Mouse (Mus musculus): Measurements from ENCODE around the gene Mrgprh. TPM values are rescaled to one million over a fixed set of nuclear protein-coding genes. Genes with fewer than 3 reads are reported as not detected.
"Not testable (repeated sequence)": the region's sequence is repeated elsewhere in the genome, so short reads cannot be mapped to it uniquely, and the experiment has no call there.

Mrgprh gene
- polyA plus RNA-seq, 2 experiments: 0.10 to 0.38 TPM

DNA sequence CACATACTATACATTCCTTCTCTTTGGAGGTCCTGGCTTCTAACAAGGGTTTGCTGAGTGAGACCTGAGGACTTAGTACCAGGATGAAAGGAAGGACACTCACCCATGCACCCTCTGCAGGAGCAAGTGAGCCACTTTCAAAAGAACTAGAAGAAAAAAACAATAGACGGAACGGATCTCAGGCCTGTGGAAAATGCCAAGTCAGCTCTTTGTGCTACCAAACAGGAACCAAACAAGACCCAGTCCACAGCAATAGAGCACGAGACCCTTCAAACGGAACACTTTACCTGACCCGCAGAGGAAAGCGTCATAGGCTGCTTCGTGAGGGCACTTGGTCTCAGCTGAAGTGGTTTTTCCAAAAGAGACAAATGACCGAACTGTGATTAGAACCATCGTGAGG, 16.2 kb downstream of the Mrgprh start:
- ATAC-seq (ENCODE audit: low FRiP score, low read depth) (no peak), DNase-seq (ENCODE audit: low spot score) (no peak)
- H3K4me1 ChIP-seq (ENCODE audit: control insufficient read depth, insufficient read depth, low read length): peaks cover 4% of the 10 kb centered on the region
- no peak overlapping the region for H3K9ac ChIP-seq (ENCODE audit: low read depth, low read length, severe bottlenecking)
- no peak overlapping the region for H3K4me3 ChIP-seq (replicated peaks; ENCODE audit: low read length)
- no peaks in the 10 kb centered on the region for H3K9me3 ChIP-seq (ENCODE audit: control insufficient read depth, low read length)
- peaks cover 17% of the 10 kb centered on the region for H3K36me3 ChIP-seq (ENCODE audit: control insufficient read depth, insufficient read depth, low read length)
- WGBS: 97% methylated on average over 9 of the region's 9 CpGs
- no peaks in the 10 kb centered on the region for H3K27me3 ChIP-seq (ENCODE audit: control insufficient read depth, insufficient read depth, low read length)
- H3K4me2 ChIP-seq (replicated peaks; ENCODE audit: low read depth, low read length, severe bottlenecking): no peak overlapping the region
- H3K27ac ChIP-seq (replicated peaks; ENCODE audit: low read depth, low read length): no peak overlapping the region
- TF ChIP-seq POLR2A (IDR thresholded peaks at IDR 0.05; ENCODE audit: borderline replicate concordance, extremely low read depth, insufficient read depth, insufficient read length): no peak

DNA sequence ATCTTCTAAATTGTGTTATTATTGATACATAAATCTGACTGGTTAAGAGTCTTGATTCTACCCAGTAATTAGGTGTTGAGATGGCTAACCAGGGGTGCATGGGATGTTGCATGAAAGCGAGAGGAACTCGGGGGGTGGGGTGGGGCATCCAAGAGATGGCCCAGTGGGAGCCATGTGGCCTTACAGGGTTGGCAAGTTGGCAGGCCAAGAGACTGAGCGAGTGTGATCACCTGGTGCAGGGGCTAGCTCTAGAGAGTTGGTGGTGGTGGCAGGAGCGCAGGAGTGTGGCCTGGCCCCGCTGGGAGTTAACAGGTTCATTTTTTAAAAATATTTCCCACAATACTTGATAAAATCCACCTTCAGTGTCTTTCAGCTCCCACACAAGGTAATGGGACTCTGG, 21.8 kb downstream of the Mrgprh start:
- DNase-seq (ENCODE audit: low spot score) (no peak), ATAC-seq (ENCODE audit: low FRiP score, low read depth) (no peak)
- Histone ChIP-seq H3K9me3 (ENCODE audit: control insufficient read depth, low read length) (no peaks in the 10 kb centered on the region), H3K4me1 (ENCODE audit: control insufficient read depth, insufficient read depth, low read length) (peaks cover under 1% of the 10 kb centered on the region; the same call in 1 of the 2 replicates), H3K9ac (ENCODE audit: low read depth, low read length, severe bottlenecking) (no peak overlapping the region), H3K4me3 (replicated peaks; ENCODE audit: low read length) (no peak overlapping the region), H3K27ac (replicated peaks; ENCODE audit: low read depth, low read length) (no peak overlapping the region; the same call in 1 of the 2 replicates), H3K4me2 (replicated peaks; ENCODE audit: low read depth, low read length, severe bottlenecking) (no peak overlapping the region), H3K36me3 (ENCODE audit: control insufficient read depth, insufficient read depth, low read length) (peaks cover 9% of the 10 kb centered on the region), H3K27me3 (ENCODE audit: control insufficient read depth, insufficient read depth, low read length) (no peaks in the 10 kb centered on the region)
- no peak for TF ChIP-seq POLR2A (IDR thresholded peaks at IDR 0.05; ENCODE audit: borderline replicate concordance, extremely low read depth, insufficient read depth, insufficient read length)
- 93% methylated on average over 5 of the region's 5 CpGs for WGBS

DNA sequence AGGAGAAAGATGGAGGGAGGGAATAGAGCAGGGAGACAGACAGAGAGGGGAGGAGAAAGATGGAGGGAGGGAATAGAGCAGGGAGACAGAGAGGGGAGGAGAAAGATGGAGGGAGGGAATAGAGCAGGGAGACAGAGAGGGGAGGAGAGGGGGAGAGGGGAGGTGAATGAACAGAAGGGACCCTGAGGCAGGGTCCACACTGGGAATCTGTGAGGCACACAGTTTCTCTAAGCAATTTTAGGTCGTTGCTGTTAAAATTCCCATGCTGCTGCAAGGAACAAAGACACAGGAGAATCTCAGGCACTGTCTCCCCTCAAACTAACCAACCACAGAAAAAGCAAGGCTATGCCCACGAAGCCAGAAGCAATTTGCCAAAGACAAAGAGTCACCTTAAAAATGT, 22.8 kb downstream of the Mrgprh start:
- ATAC-seq (ENCODE audit: low FRiP score, low read depth); H3K4me2 ChIP-seq (replicated peaks; ENCODE audit: low read depth, low read length, severe bottlenecking); H3K9ac ChIP-seq (ENCODE audit: low read depth, low read length, severe bottlenecking); H3K4me3 ChIP-seq (replicated peaks; ENCODE audit: low read length); H3K27me3 ChIP-seq (ENCODE audit: control insufficient read depth, insufficient read depth, low read length); H3K9me3 ChIP-seq (ENCODE audit: control insufficient read depth, low read length); H3K27ac ChIP-seq (replicated peaks; ENCODE audit: low read depth, low read length); H3K4me1 ChIP-seq (ENCODE audit: control insufficient read depth, insufficient read depth, low read length); DNase-seq (ENCODE audit: low spot score): not testable (repeated sequence)
- WGBS: 54% methylated on average over 2 of the region's 2 CpGs
- H3K36me3 ChIP-seq (ENCODE audit: control insufficient read depth, insufficient read depth, low read length): peaks cover 13% of the 10 kb centered on the region

- Histone ChIP-seq H3K27ac (replicated peaks; ENCODE audit: low read depth, low read length) (no peak overlapping the region), H3K4me1 (ENCODE audit: control insufficient read depth, insufficient read depth, low read length) (peaks cover 9% of the 10 kb centered on the region), H3K4me2 (replicated peaks; ENCODE audit: low read depth, low read length, severe bottlenecking) (no peak overlapping the region), H3K9me3 (ENCODE audit: control insufficient read depth, low read length) (no peaks in the 10 kb centered on the region), H3K36me3 (ENCODE audit: control insufficient read depth, insufficient read depth, low read length) (peaks cover 18% of the 10 kb centered on the region), H3K27me3 (ENCODE audit: control insufficient read depth, insufficient read depth, low read length) (no peaks in the 10 kb centered on the region), H3K9ac (ENCODE audit: low read depth, low read length, severe bottlenecking) (no peak overlapping the region), H3K4me3 (replicated peaks; ENCODE audit: low read length) (no peak overlapping the region)
- WGBS: 97% methylated on average over 6 of the region's 6 CpGs
- no peak for DNase-seq (ENCODE audit: low spot score)
- ATAC-seq (ENCODE audit: low FRiP score, low read depth): no peak
- TF ChIP-seq POLR2A (IDR thresholded peaks at IDR 0.05; ENCODE audit: borderline replicate concordance, extremely low read depth, insufficient read depth, insufficient read length): no peak
These were observed 26.5 kb downstream of the Mrgprh start for GRCm38 (mm10) chr17:12902291-12902690.

DNA sequence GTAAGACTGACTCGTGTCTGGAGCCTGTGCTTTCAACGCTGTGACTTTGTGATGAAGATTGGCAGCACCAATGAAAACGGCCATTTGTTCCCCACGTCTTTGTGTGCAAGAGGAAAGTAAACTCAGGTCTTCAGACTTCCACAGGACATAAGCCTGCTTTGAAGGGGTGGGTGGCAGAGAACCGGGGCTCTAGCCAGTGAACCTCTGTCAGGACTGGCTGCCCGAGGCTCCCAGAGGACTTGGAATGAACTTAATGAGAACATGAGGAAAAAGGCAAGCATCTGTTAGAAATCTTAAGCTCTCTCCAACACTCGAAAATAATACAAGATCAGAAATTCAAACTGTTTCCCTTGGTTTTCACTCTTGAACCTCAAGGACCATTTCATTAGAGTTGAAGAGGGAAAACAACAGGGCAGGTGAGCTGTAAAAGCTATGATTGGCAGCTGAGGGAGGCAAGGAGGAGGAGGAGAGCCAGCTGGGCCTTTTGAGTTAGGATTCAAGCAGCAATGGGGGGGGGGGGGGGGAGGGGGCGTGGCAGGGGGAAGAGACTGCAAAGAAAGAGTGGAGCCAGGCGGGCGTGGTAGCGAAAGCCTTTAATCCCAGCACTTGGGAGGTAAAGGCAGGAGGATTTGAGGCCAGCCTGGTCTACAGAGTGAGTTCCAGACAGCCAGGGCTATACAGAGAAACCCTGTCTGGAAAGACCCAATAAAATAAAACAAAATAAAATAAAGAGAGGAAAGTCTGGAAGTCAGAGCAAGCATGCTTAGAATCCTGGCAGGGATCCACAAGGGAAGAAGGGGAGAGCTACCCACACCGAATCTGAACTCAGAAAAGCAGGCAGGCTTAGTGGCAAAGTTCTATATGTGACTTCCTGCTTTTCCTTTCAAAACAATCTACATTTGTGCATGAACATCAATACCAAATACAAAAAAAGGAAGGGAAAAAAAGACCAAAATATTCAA, 27.8 kb downstream of the Mrgprh start:
- Histone ChIP-seq H3K9me3 (ENCODE audit: control insufficient read depth, low read length) (no peaks in the 10 kb centered on the region), H3K4me3 (replicated peaks; ENCODE audit: low read length) (no peak overlapping the region), H3K36me3 (ENCODE audit: control insufficient read depth, insufficient read depth, low read length) (peaks cover 18% of the 10 kb centered on the region), H3K9ac (ENCODE audit: low read depth, low read length, severe bottlenecking) (no peak overlapping the region), H3K27ac (replicated peaks; ENCODE audit: low read depth, low read length) (peak overlapping the region; percentile 70), H3K4me1 (ENCODE audit: control insufficient read depth, insufficient read depth, low read length) (peaks cover 9% of the 10 kb centered on the region), H3K4me2 (replicated peaks; ENCODE audit: low read depth, low read length, severe bottlenecking) (no peak overlapping the region; the same call in 1 of the 2 replicates), H3K27me3 (ENCODE audit: control insufficient read depth, insufficient read depth, low read length) (no peaks in the 10 kb centered on the region)
- peak; percentile 81 for ATAC-seq (ENCODE audit: low FRiP score, low read depth)
- 27% methylated on average over 11 of the region's 12 CpGs for WGBS
- TF ChIP-seq POLR2A (IDR thresholded peaks at IDR 0.05; ENCODE audit: borderline replicate concordance, extremely low read depth, insufficient read depth, insufficient read length): no peak
- DNase-seq (ENCODE audit: low spot score): peak; percentile 57

Data from limb, embryonic 14.5 days (tissue).